ENCODE assay signal across 10 mouse cellular contexts in genomic region chr12:86932575-86932952, GRCm38 (mm10). TPM values are rescaled to one million over a fixed set of nuclear protein-coding genes. Genes with fewer than 3 reads are reported as not detected.
A peak's percentile ranks its signal among the peaks of the same experiment; 100 is the strongest.
DNase-seq lines count a peak whose midpoint lies in the region; ATAC-seq and TF ChIP-seq lines count a peak whose summit lies in the region.
"Had no signal": no experiment of that assay in that cellular context is flagged by ENCODE, and none has a peak within 500 bp of the region (broad histone marks: within the 10 kb centered on the region; RNA-seq: fewer than 3 reads in every experiment).

No protein-coding gene starts in this region.

- TF ChIP-seq CTCF in testis, adult 2 months (IDR thresholded peaks at IDR 0.05; ENCODE audit: control insufficient read depth, insufficient read depth, insufficient replicate concordance, low read depth, low read length) = no peak

- no peak overlapping the region for H3K4me2 ChIP-seq in midbrain, embryonic 11.5 days
- no peak overlapping the region for H3K4me2 ChIP-seq in midbrain, embryonic 16.5 days (ENCODE audit: low read length)
- no peak overlapping the region for H3K4me2 ChIP-seq in intestine, embryonic 15.5 days (replicated peaks)
- H3K4me2 ChIP-seq: heart, embryonic 15.5 days; limb, embryonic 12.5 days had no signal

- H3K4me1 ChIP-seq in midbrain, embryonic 11.5 days (ENCODE audit: control insufficient read depth, insufficient read depth, low read length) = peaks cover 7% of the 10 kb centered on the region
- peaks cover 7% of the 10 kb centered on the region; the same call in 1 of the 2 replicates for H3K4me1 ChIP-seq in midbrain, embryonic 16.5 days (ENCODE audit: control insufficient read depth, insufficient read depth, low read length)
- peaks cover 7% of the 10 kb centered on the region; the same call in 1 of the 2 replicates for H3K4me1 ChIP-seq in testis, adult 2 months (ENCODE audit: control insufficient read depth, insufficient read depth, low read length)
- no peaks in the 10 kb centered on the region for H3K4me1 ChIP-seq in intestine, embryonic 15.5 days (replicated peaks)
- H3K4me1 ChIP-seq: limb, embryonic 12.5 days had no signal

- H3K36me3 ChIP-seq in midbrain, embryonic 11.5 days (ENCODE audit: control insufficient read depth, insufficient read depth, low read length) = no peaks in the 10 kb centered on the region
- H3K36me3 ChIP-seq in midbrain, embryonic 16.5 days (ENCODE audit: control insufficient read depth, insufficient read depth, low read length) = no peaks in the 10 kb centered on the region
- H3K36me3 ChIP-seq in testis, adult 2 months (ENCODE audit: control insufficient read depth, insufficient read depth, low read length) = no peaks in the 10 kb centered on the region
- H3K36me3 ChIP-seq in intestine, embryonic 15.5 days = no peaks in the 10 kb centered on the region
- H3K36me3 ChIP-seq: embryonic facial prominence, embryonic 10.5 days; heart, embryonic 15.5 days; limb, embryonic 12.5 days had no signal

- no peaks in the 10 kb centered on the region for H3K9me3 ChIP-seq in midbrain, embryonic 11.5 days (ENCODE audit: control insufficient read depth, low read length)
- no peaks in the 10 kb centered on the region; the same call in 1 of the 2 replicates for H3K9me3 ChIP-seq in midbrain, embryonic 16.5 days (replicated peaks; ENCODE audit: control insufficient read depth, low read length, poor library complexity, severe bottlenecking)
- H3K9me3 ChIP-seq in intestine, embryonic 15.5 days = no peaks in the 10 kb centered on the region
- H3K9me3 ChIP-seq: heart, embryonic 15.5 days had no signal

- H3K27me3 ChIP-seq in midbrain, embryonic 11.5 days (ENCODE audit: control insufficient read depth, insufficient read depth, low read length) = no peaks in the 10 kb centered on the region
- H3K27me3 ChIP-seq in midbrain, embryonic 16.5 days (ENCODE audit: control insufficient read depth, insufficient read depth, low read depth, low read length) = no peaks in the 10 kb centered on the region
- H3K27me3 ChIP-seq in testis, adult 2 months (ENCODE audit: control insufficient read depth, insufficient read depth, low read length) = no peaks in the 10 kb centered on the region
- no peaks in the 10 kb centered on the region for H3K27me3 ChIP-seq in intestine, embryonic 15.5 days (replicated peaks)
- H3K27me3 ChIP-seq: heart, embryonic 15.5 days; limb, embryonic 12.5 days had no signal

- no peak overlapping the region for H3K4me3 ChIP-seq in midbrain, embryonic 11.5 days (ENCODE audit: low read depth, low read length)
- H3K4me3 ChIP-seq in midbrain, embryonic 16.5 days (ENCODE audit: low read depth, low read length) = no peak overlapping the region
- H3K4me3 ChIP-seq in testis, adult 2 months (ENCODE audit: control insufficient read depth, low read depth, low read length) = no peak overlapping the region
- no peak overlapping the region for H3K4me3 ChIP-seq in intestine, embryonic 15.5 days (replicated peaks)
- H3K4me3 ChIP-seq: embryonic facial prominence, embryonic 10.5 days; heart, embryonic 15.5 days; limb, embryonic 12.5 days had no signal

- peak; percentile 35; the same call in 1 of the 2 replicates for ATAC-seq in midbrain, embryonic 11.5 days (ENCODE audit: low FRiP score)
- ATAC-seq in midbrain, embryonic 16.5 days = no peak
- ATAC-seq in intestine, embryonic 15.5 days = no peak

- WGBS in midbrain, embryonic 11.5 days = 9% methylated on average over 6 of the region's 6 CpGs
- 6% methylated on average over 6 of the region's 6 CpGs for WGBS in midbrain, embryonic 16.5 days
- 31% methylated on average over 6 of the region's 6 CpGs for whole genome bisulfite sequencing in intestine, embryonic 15.5 days

- DNase-seq in midbrain, embryonic 11.5 days (ENCODE audit: low spot score, missing footprints) = no peak
- peak; percentile 32 for DNase-seq in gastrocnemius, postnatal 10 days
- DNase-seq in kidney, adult 9 months = peak; percentile 81
- DNase-seq in right cerebral cortex, postnatal 14 days = no peak

- H3K27ac ChIP-seq in midbrain, embryonic 11.5 days (ENCODE audit: low read depth, low read length) = no peak overlapping the region
- no peak overlapping the region for H3K27ac ChIP-seq in midbrain, embryonic 16.5 days (ENCODE audit: low read length)
- H3K27ac ChIP-seq in testis, adult 2 months (ENCODE audit: control insufficient read depth, insufficient read depth, low read depth, low read length) = peak overlapping the region; percentile 54
- H3K27ac ChIP-seq in intestine, embryonic 15.5 days = no peak overlapping the region
- H3K27ac ChIP-seq: embryonic facial prominence, embryonic 10.5 days; heart, embryonic 15.5 days; limb, embryonic 12.5 days had no signal

- TF ChIP-seq POLR2A in testis, adult 2 months (IDR thresholded peaks at IDR 0.05; ENCODE audit: control insufficient read depth, low read depth, low read length) = no peak

- H3K9ac ChIP-seq in midbrain, embryonic 11.5 days (ENCODE audit: low read length) = 0 out of 2 replicates have a peak overlapping the region, but pooled peaks have one; percentile 12
- H3K9ac ChIP-seq in midbrain, embryonic 16.5 days (ENCODE audit: low read depth, low read length) = no peak overlapping the region
- no peak overlapping the region for H3K9ac ChIP-seq in intestine, embryonic 15.5 days
- H3K9ac ChIP-seq: heart, embryonic 15.5 days; limb, embryonic 12.5 days had no signal

RNA-seq across cellular contexts. Expression of gene Cipc, which starts 14.3 kb away (rescaled TPM):
- polyA plus RNA-seq in midbrain, embryonic 11.5 days (2014; fragmentation: Nextera tagmentation; extraction: Ambion mirVana) = 37.9 and 38.4 TPM in 2 replicates
- polyA plus RNA-seq in midbrain, embryonic 16.5 days (2015; fragmentation: Nextera tagmentation; extraction: Ambion mirVana) = 56.6 and 57.8 TPM in 2 replicates
- total RNA-seq in gastrocnemius, postnatal 10 days (2021) = 10 to 100 TPM; 17.5 to 22.8 TPM
- 42.7 and 45.6 TPM in 2 replicates for polyA plus RNA-seq in testis, adult 2 months (2012; rRNA removed)
- 10.6 TPM in 2 replicates for polyA plus RNA-seq in intestine, embryonic 15.5 days (2015; fragmentation: Nextera tagmentation; extraction: Ambion mirVana)

RNA-seq across cellular contexts. Expression of gene Irf2bpl, which starts 48.0 kb away (rescaled TPM):
- 24.4 and 26.4 TPM in 2 replicates for polyA plus RNA-seq in midbrain, embryonic 11.5 days (2014; fragmentation: Nextera tagmentation; extraction: Ambion mirVana)
- polyA plus RNA-seq in midbrain, embryonic 16.5 days (2015; fragmentation: Nextera tagmentation; extraction: Ambion mirVana) = 69.3 and 76.9 TPM in 2 replicates
- 10 to 100 TPM; 42.9 to 46.7 TPM for total RNA-seq in gastrocnemius, postnatal 10 days (2021)
- 2.8 and 3.2 TPM in 2 replicates for polyA plus RNA-seq in testis, adult 2 months (2012; rRNA removed)
- 19.6 and 22.4 TPM in 2 replicates for polyA plus RNA-seq in intestine, embryonic 15.5 days (2015; fragmentation: Nextera tagmentation; extraction: Ambion mirVana)

RNA-seq across cellular contexts. Expression of gene Zdhhc22, which starts 57.7 kb away (rescaled TPM):
- polyA plus RNA-seq in midbrain, embryonic 11.5 days (2014; fragmentation: Nextera tagmentation; extraction: Ambion mirVana) = 0.41 and 0.51 TPM in 2 replicates
- polyA plus RNA-seq in midbrain, embryonic 16.5 days (2015; fragmentation: Nextera tagmentation; extraction: Ambion mirVana) = 24.4 and 28.1 TPM in 2 replicates
- total RNA-seq in gastrocnemius, postnatal 10 days (2021) = not detected
- polyA plus RNA-seq in testis, adult 2 months (2012; rRNA removed) = not detected in 2 replicates
- 0.06 and 0.34 TPM in 2 replicates for polyA plus RNA-seq in intestine, embryonic 15.5 days (2015; fragmentation: Nextera tagmentation; extraction: Ambion mirVana)
- polyA plus RNA-seq: heart, embryonic 15.5 days had no signal

Comparison
In these comparisons a context has a peak if more than half of its experiments do, and no peak if none do; other contexts are left out.
1. RNA of gene Zdhhc22, which starts 57.7 kb away (polyA plus RNA-seq): 24.4 to 28.1 TPM in midbrain, embryonic 16.5 days; 0.41 to 0.51 TPM in midbrain, embryonic 11.5 days, 0.06 to 0.34 TPM in intestine, embryonic 15.5 days and not detected in testis, adult 2 months; every median in the first group is over 10 times any median in the second.
2. DNase-seq: peak in gastrocnemius, postnatal 10 days (single experiment) and kidney, adult 9 months (single experiment); none in midbrain, embryonic 11.5 days (single experiment) and right cerebral cortex, postnatal 14 days (single experiment).